Mouse (Mus musculus) urinary bladder, postnatal 14 days (tissue): Measurements from ENCODE around the gene Plcb1.
A peak's percentile ranks its signal among the peaks of the same experiment; 100 is the strongest.

Experiments used
- DNase-seq: peaks from one replicate; pipeline ENCODE4 v3.0.0; 2021; ENCODE audit warnings: low spot score

Plcb1 gene

DNA sequence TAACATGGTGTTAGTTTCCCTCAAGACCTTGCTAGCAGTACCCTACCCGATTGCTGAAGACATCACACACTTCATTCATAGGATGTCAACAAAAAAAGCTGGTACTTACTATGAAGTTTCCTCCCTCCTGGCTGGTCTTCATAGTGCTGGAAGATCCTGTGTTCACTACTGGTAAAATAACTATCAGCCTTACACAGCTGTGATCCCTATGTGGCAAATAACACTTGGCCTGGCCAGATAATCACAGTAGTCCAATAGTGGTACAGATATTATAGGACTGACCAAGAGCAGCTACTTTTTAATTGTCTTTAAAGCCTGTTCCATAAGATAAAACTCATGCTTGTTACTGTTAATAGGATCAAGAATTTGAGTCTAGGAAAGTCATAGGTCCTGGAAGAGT lies 52.3 kb downstream of the Plcb1 start:
- DNase-seq: no peak

DNA sequence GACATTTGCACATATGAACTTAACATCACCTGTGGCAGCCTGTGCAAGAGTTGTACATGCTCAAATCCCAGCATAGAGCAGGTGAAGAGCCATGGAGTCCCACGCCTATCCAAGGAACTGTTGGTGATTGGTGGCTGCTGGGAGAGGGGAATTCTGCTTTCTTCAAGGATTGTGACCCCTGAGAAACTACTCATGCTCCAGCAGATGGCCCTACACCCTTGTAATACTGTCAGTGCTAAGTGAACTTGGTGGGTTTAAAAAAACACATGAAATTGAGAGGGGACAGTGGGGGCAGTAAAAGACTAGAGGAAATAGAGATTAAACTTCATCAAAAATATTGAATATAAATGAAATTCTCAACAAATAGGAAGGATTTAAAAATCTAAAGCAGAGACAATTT lies 53.0 kb downstream of the Plcb1 start:
- no peak for DNase-seq

- no peak for DNase-seq
These were observed 57.0 kb downstream of the Plcb1 start for GRCm38 (mm10) chr2:134842883-134843282.

- no peak for DNase-seq
These were observed 58.7 kb downstream of the Plcb1 start for GRCm38 (mm10) chr2:134844391-134845238.

GRCm38 (mm10) chr2:134845239-134845738 lies 59.4 kb downstream of the Plcb1 start:
- no peak for DNase-seq

DNA sequence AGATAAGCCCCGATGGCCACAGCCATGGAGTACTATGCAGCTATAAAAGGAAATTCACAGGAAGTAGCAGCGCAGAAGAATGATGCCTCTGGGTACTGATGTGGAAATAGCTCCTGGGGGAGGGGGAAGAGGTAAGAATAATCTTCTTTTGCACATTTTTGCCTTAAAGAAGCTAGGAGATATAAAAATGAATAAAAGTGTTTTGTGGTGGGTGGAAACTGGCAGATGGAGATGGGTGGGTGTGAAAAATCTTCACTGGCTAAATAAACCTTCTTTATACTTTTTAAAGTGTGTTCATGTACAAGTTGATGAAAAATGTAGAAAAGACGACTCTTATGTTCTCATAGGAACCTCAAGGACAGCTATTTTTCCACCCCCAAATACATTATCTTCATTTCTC lies 60.7 kb downstream of the Plcb1 start:
- no peak for DNase-seq

DNA sequence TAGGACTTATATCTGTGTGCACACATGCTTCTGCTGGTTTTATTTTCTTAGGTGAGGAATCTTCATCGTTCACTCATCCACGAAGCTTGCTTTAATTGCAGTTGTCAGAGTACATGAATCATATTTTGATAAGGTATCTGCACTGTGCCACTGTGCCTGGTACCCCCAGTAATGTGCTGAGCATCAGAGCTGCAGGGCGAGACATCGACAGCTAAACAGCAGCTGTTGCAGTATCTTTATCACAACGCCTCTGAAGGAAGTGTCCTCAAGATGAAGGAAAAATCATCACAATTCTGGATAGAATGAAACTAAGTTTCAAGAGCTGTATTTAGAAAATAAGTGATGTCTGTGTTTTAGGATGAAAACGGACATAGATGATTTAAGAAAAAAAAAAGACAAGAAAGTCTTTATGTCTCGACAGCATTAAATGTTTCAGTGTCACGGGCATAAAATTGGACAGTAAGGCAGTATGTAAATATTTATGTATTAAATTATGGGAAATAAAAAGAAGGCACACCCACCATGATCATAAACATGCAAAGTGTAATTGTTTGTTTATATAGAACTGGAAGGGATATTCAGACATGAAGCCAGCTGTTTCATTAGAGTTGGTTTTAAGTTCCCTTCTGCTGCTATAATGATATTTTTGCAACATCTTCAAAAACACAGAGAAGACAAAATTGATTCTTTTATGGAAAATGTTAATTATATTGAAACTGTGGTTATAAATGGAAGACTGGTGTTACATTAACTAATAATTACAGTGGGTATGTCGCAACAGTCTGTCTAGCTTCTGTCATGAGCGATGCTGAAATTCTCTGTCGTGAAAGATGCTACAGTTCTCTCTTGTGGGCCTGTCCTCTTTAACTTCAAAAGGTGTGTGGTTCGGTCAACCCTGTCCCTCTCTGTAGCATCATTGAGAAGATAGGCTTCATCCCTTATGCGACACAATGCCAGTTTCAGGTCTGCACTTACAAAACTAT lies 65.6 kb downstream of the Plcb1 start:
- DNase-seq: no peak

- no peak for DNase-seq
These were observed 70.4 kb downstream of the Plcb1 start for GRCm38 (mm10) chr2:134856239-134856638.

- no peak for DNase-seq
These were observed 70.8 kb downstream of the Plcb1 start for GRCm38 (mm10) chr2:134856691-134857090.

DNA sequence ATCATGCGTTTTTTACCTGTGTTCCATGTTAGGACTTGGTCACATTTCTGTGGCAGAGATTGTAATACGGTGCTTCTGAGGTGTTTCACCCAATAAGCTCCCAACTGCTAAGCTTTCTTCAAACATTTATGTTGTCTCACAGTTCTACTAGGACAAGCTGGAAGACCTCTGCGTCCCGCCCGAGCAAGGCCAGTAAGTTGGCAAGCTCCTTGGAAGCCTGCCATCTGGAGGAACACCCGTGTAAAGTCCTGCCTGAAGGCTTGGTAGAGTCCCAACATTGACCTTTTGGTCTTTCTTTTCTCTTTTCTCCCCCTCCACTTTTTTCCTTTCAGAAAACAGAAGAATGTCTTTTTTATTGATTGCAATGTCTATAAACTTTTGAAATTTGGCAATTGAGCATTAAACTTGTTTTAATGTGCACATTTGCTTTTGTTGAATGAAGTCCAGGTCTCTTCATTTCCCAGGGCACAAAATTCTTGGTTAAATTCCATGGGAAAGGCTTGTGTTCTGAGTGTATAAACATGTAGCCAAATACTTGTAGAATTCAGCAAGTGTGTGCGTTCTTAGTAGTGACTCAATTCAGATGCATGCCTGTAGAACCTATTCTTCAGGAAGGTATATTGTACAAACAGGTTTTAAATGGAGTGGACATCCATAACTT lies 79.2 kb downstream of the Plcb1 start:
- DNase-seq: peak; percentile 56

GRCm38 (mm10) chr2:134867381-134867780 lies 81.5 kb downstream of the Plcb1 start:
- DNase-seq: no peak

DNA sequence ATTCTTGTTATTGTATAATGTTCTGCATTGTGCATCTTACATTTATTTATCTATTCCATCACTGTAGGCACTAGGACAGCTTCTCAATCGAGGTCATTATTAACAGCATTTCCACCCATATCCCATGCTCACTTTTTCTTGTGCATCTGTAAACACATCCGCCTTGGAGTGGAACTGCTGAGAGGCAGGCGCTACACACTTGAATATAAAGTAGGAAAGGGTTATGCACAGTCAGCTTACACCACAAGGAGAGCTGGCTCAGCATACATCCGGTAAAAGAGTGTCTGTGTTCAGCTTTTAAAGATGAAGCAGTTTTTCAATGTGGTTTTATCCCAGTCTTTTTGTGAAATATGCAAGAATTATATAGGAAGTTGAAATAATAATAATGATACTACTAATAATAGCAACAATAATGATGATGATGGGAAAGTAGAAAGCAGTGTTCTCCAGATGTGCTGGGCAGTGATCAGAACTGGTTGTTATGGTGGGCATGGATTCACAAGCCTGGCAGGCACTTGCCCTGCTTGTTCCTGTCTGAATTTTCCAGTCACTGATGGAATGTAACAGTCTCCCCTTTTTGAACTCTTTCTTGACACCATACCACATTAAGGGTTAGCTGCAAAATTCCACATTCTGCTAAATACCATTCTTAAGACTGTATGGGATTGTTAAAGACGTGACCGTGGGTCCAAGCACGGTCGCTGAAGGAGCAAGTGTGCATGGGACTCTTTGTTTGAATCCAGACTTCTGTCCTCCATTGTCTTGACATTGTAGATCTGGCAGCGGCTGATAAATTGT lies 86.0 kb downstream of the Plcb1 start:
- no peak for DNase-seq

DNA sequence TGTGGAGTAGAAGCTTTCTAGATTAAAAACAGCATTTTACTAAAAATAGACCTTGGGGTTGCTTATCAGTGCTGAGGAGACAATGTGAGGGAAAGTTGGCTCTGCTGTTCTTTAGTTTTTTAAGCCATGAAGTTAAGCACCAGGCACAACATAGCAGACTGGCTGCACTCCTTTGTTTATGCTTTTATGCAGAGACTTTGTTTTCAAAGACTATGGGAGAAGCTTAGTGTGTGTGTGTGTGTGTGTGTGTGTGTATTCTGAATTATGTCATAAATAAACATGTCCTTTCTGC lies 86.6 kb downstream of the Plcb1 start:
- no peak for DNase-seq

DNA sequence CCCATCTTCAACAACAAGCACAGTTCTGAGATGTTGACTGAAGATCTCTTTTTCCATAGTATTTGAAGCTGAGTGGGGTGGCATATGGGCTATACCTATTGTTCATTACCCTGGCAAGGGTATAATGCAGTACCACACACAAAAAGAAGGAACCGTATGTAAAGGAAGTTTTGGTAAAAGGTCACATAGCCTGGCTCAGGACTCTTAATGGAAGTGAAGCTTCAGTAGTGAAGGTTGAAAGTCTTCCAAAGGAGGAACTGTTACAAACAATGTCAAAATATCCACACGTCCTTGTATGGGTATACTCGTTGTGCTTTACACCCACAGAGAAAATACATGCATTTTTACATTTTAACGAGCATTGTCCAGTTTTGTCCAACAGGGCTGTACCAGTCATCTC lies 91.3 kb downstream of the Plcb1 start:
- no peak for DNase-seq

DNA sequence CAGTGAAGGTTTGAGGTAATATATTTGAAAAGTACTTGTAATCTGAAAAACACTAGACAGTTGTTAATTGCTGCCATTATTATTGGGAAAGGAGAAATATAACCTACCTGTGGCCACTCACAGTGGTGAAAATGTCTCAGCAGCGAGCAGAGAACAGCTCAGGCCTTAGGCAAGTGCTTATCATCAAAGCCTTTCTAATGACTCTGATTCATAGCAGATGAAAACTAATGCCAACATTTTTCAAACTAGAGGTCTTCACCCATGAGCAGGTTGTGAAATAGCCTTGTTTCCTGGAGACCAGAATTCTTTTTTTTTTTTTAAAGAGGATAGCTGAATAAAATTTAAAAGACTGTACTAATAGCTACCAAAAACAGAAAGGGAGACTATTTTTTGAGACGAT lies 105.3 kb downstream of the Plcb1 start:
- no peak for DNase-seq

DNA sequence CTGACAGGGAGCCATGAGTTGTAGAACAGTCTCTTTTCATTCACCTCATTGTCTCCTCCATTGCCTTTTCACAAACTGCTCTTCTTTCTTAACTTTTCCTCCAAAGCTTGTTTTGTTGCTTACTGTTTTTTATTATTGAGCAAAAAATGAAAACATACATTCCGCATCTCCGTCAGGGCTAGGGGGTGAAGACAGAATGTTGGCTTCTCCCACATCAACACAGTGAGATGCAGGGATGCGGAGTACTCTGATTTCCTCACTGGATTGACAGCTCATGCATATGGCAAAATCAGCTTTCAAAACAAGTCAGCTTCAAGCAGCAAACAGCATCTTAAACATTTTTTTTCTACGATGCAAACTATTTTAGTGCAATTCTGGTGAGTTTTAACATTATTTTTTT lies 108.9 kb downstream of the Plcb1 start:
- DNase-seq: no peak

DNA sequence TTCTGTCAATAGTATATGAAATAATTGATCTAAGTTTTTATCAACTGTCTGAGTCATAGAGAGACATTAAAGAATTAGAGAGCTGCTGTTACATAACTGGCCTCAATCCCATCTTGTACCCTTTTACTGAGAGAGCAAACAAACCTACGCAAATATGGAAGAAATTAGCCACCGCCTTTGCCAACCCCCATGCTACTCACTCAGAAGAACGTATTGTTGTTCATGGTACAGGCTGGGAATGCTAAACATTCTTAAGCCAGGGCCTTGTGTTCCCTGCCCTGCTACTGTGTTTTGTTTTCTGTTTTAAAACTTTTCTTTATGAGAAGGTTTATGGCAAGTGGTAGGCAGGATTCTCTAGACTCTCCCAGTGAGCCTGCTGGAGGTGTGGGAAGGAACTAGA lies 110.3 kb downstream of the Plcb1 start:
- no peak for DNase-seq

- no peak for DNase-seq
These were observed 111.2 kb downstream of the Plcb1 start for GRCm38 (mm10) chr2:134897083-134897482.

- DNase-seq: no peak
These were observed 115.7 kb downstream of the Plcb1 start for GRCm38 (mm10) chr2:134901521-134901920.

GRCm38 (mm10) chr2:134910882-134911281 lies 125.0 kb downstream of the Plcb1 start:
- DNase-seq: no peak

DNA sequence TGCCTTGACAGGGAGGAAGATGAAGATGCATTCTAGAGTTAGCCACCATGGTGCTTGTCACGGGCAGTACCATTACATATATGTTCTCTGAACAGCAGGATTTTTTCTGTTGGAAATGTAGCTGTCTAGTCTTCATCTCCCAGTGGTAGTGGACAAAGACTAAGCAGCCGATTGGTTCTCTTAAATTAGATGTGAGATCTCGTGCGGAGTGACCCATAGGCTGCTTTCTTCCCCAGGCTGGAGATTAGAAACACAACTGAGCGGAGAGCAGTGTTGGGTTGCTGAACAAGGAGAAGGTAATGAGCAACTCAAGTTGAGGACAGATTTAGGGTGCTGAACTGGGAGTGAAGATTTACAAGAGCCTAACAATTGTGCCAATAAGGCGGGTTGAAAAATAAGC lies 125.5 kb downstream of the Plcb1 start:
- DNase-seq: no peak

GRCm38 (mm10) chr2:134912616-134913015 lies 126.7 kb downstream of the Plcb1 start:
- DNase-seq: no peak
